Mouse (Mus musculus): Measurements from ENCODE around the gene Ppfia1.

Gene Ppfia1

DNA sequence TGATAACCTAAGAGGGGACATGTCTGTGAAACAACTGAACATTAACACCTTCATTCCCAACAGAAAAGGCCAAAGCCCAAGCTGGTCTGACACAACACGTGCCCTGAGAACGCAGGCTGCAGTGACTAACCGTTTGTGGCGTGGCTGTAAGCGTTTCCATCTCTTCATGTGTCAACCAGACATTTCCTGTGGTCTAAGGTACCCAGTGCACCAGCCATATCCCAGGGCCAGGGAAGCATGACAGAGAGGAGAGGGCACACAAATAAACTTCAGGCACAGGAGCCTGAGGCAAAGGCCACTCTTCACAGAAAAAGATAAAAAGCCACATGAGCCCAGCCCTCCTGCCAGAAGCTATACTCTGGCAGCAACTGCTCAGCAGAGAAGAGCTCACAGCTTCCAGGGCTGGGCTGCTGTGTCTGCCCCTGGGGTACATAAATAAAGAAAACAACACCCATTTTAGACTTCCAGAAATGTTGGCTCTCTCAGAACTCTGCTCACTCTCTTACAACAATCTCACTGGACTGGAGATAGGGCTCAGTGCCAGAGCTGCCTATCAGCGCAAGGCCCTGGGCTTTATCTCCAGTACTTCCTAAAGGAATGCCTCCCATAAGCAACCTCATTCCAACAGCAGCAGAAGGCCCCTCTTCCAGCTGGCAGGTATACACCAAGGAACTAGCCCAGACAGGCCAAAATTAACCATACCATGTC, 64.3 kb downstream of the Ppfia1 start:
- no peak for DNase-seq (ENCODE audit: low read depth, low spot score)

GRCm38 (mm10) chr7:144480314-144480713, 73.2 kb downstream of the Ppfia1 start:
- DNase-seq (ENCODE audit: low read depth, low spot score): no peak

DNA sequence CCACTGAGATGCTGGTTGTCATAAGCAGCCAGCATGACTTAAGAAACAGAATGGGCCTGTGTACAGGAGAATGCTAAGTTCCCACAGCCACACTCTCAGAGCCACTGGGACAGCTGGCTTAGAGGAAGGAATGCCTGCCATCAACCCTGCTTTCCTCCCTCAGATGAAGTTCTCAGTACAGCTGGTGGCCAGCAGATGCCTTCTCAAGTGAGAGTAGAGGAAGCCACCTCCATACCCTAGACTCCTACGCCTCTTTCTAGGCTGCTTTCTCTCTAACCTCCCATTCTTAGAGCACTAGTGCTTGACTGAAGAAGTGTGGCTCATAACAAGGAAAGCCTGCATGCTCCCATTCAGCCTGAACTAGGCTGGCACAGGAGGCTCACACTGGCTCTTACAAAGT, 74.0 kb downstream of the Ppfia1 start:
- no peak for DNase-seq (ENCODE audit: low read depth, low spot score)

- DNase-seq (ENCODE audit: low read depth, low spot score): no peak
Observed at GRCm38 (mm10) chr7:144475741-144476140, 77.8 kb downstream of the Ppfia1 start.

- peak; percentile 50 for DNase-seq (ENCODE audit: low read depth, low spot score)
Observed at GRCm38 (mm10) chr7:144473486-144473885, 80.0 kb downstream of the Ppfia1 start.

DNA sequence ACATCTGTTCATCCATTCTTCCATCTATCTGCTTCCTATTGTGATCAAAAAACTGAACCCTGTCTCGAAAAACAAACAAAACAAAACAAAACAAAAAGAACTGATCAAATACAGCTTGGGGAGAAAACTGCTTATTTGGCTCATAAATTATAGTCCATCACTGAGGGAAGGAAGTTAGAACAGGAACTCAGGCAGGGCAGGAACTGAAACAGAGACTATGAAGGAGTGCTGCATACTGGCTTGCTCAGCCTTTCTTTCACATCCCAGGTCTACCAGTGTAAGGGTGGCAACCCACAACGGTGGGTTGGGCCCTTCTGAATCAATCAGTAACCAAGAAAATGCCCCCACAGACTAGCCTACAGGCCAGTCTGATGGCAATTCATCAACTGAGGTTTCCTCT, 82.4 kb downstream of the Ppfia1 start:
- DNase-seq (ENCODE audit: low read depth, low spot score): no peak

GRCm38 (mm10) chr7:144470545-144471059, 82.9 kb downstream of the Ppfia1 start, which contains the start of gene Cttn:
TSS of gene Cttn (minus strand) at chr7:144471009.
- DNase-seq (ENCODE audit: low read depth, low spot score): peak; percentile 82

- DNase-seq (ENCODE audit: low read depth, low spot score): peak; percentile 40
Observed at GRCm38 (mm10) chr7:144469908-144470544, 83.5 kb downstream of the Ppfia1 start.

GRCm38 (mm10) chr7:144469181-144469641, 84.3 kb downstream of the Ppfia1 start:
- no peak for DNase-seq (ENCODE audit: low read depth, low spot score)

GRCm38 (mm10) chr7:144468741-144469140, 84.8 kb downstream of the Ppfia1 start:
- no peak for DNase-seq (ENCODE audit: low read depth, low spot score)

- no peak for DNase-seq (ENCODE audit: low read depth, low spot score)
Observed at GRCm38 (mm10) chr7:144462577-144462976, 91.0 kb downstream of the Ppfia1 start.

- no peak for DNase-seq (ENCODE audit: low read depth, low spot score)
Observed at GRCm38 (mm10) chr7:144461246-144461902, 92.2 kb downstream of the Ppfia1 start.

DNA sequence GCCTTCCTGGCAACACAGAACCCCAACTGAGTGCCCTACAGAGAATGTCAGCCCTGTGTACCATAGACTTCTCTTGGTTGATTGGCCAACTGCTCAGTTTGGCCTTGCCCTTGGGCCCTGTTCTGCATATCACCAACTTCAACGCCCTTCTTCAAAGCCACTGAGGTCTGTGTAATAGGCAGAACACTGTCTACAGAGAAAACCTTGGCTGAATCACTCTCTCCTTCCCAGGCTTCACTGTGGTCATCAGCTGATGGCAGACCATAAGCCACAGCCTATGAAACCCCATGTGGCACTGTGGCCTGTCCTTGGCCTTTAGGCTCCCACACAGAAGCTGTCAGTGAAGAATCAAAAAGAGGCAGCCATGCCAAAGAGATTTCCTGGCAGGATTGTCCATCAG, 94.6 kb downstream of the Ppfia1 start:
- no peak for DNase-seq (ENCODE audit: low read depth, low spot score)

DNA sequence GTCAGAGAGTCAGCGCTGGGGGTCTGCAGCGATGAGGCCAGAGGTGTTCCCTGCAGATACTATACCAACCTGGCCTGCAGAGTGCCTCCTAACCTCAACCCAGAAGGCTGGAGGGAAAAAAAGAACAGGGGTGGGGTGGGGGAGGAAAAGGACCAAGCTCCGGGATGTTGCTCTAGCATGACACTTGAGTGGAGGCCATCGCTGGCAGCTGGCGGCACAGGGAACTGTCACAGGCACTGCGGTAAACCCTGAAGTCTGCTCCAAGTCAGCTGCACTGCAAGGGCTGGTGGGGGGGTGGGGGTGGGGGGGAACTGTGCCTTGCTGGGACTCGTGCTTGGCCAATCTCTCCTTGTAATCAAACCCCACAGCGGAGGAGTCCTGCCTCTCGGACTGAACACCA, 102.9 kb downstream of the Ppfia1 start:
- no peak for DNase-seq (ENCODE audit: low read depth, low spot score)

GRCm38 (mm10) chr7:144449637-144450570, 103.6 kb downstream of the Ppfia1 start:
- DNase-seq (ENCODE audit: low read depth, low spot score): no peak

DNA sequence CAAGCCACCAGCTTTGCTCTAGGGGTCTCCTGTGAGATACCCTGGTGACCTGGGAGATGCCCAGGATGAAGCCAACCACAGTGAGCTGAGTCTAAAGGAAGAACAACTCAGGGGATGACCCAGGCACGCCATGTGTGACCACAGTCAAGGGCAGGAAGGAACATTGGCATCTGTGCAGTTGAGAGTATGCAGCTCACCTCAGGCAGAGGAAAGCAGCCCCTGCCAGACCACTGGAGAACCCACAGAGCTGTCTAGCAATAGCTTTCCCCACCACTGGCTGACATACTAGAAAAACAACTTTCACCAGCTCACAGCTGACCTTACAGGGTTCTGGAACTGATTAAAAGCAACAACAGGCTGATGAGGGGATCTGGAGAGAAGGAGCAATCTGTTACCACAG, 105.3 kb downstream of the Ppfia1 start:
- DNase-seq (ENCODE audit: low read depth, low spot score): no peak

DNA sequence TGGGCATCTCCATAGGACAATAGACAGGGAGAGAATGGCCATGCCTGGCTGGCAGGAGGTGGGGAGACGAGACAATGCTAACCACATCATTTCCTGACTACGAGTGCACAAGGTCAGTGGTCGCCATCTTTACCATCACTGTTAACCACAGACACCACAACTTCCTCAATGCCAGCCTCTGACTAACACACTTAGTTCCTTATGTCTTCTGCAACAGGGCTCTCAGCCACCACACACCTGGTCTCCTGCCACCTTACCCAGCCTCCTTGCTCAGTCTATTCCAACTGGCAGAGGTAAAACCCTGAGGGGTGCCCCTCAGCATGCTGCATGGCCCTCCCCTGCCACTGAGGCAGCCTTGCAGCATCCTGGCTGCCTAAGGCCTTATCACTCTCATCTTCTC, 106.4 kb downstream of the Ppfia1 start:
- DNase-seq (ENCODE audit: low read depth, low spot score): no peak

- DNase-seq (ENCODE audit: low read depth, low spot score): no peak
Observed at GRCm38 (mm10) chr7:144444788-144445187, 108.7 kb downstream of the Ppfia1 start.

DNA sequence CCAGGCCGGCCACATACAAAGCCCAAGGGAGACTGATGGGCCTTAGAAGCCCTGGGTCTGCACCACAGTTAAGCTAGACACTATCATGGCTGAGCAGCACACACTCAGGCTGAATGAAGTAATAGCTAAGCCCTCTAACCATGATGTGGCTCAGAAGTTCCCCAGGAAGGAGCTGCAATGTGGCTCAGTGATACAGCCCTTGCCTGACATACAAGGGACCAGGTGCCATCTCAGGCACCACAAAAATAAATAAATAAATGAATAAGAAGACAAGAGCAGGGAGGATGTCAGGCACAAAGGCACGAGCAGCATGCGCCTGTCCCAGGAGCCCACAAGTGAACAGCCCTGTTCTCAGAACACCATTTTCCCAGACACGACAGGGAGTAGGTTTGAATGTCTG, 111.6 kb downstream of the Ppfia1 start:
- DNase-seq (ENCODE audit: low read depth, low spot score): no peak

- no peak for DNase-seq (ENCODE audit: low read depth, low spot score)
Observed at GRCm38 (mm10) chr7:144441466-144441865, 112.1 kb downstream of the Ppfia1 start.

GRCm38 (mm10) chr7:144438811-144439210, 114.7 kb downstream of the Ppfia1 start:
- no peak for DNase-seq (ENCODE audit: low read depth, low spot score)

All from ES-CJ7 (cell line).